Mouse (Mus musculus): ENCODE data around the gene Igfbp4.

GRCm38 (mm10) chr11:99099516-99099915 is 58.5 kb downstream of the Igfbp4 start:
- TF ChIP-seq POLR2A (IDR thresholded peaks at IDR 0.05; ENCODE audit: borderline replicate concordance, control insufficient read depth, low read depth, low read length) (no peak), CTCF (IDR thresholded peaks at IDR 0.05; ENCODE audit: control insufficient read depth, insufficient read depth, low read length) (no peak)
